ENCODE assay signal across 25 mouse cellular contexts in the genomic region with DNA sequence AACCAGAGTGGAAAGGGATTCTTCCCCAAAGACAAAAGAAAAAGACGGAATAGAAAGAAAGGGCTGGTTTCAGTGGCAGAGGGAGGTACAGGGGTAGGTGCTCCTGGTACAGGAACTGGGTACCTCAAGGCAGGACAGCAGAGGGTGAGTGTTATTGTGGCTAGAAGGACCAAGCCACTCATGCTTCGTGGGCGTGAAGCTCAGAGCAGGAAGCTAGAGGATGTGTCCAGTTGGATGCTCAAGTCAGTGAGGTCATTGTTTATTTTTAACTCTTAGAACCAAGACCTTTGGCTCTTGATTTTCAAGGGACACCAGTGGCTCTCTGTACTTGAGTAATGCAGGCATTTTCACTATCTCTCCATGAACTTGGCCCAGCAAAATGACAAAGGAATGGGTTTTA. TPM values are rescaled to one million over a fixed set of nuclear protein-coding genes. Genes with fewer than 3 reads are reported as not detected.
DNase-seq lines count a peak whose midpoint lies in the region; ATAC-seq and TF ChIP-seq lines count a peak whose summit lies in the region.
"Had no signal": no experiment of that assay in that cellular context is flagged by ENCODE, and none has a peak within 500 bp of the region (broad histone marks: within the 10 kb centered on the region; RNA-seq: fewer than 3 reads in every experiment).

No protein-coding gene starts in this region.

- TF ChIP-seq POLR2A in liver, adult 2 months (IDR thresholded peaks at IDR 0.05; ENCODE audit: extremely low read depth, insufficient read depth, low read length), result no peak

- no peak overlapping the region for H3K4me3 ChIP-seq in liver, adult 2 months (ENCODE audit: insufficient read depth, low read depth, low read length)
- H3K4me3 ChIP-seq in liver, embryonic 11.5 days (ENCODE audit: low read depth, low read length), result no peak overlapping the region
- no peak overlapping the region for H3K4me3 ChIP-seq in neural tube, embryonic 15.5 days (replicated peaks)
- H3K4me3 ChIP-seq: erythroblast, embryonic 14.5 days; heart, adult 2 months; heart, embryonic 13.5 days; hindbrain, embryonic 10.5 days; hindbrain, embryonic 15.5 days; kidney, embryonic 15.5 days; liver, embryonic 15.5 days had no signal

- no peak overlapping the region for H3K4me2 ChIP-seq in liver, embryonic 11.5 days
- H3K4me2 ChIP-seq in neural tube, embryonic 15.5 days, result no peak overlapping the region
- H3K4me2 ChIP-seq: heart, embryonic 13.5 days; hindbrain, embryonic 15.5 days; kidney, embryonic 15.5 days; liver, embryonic 15.5 days had no signal

- no peak overlapping the region for H3K27ac ChIP-seq in liver, adult 2 months (replicated peaks; ENCODE audit: insufficient read depth, low read depth, low read length)
- no peak overlapping the region for H3K27ac ChIP-seq in liver, embryonic 11.5 days (ENCODE audit: low read depth, low read length)
- H3K27ac ChIP-seq in neural tube, embryonic 15.5 days (replicated peaks), result no peak overlapping the region
- H3K27ac ChIP-seq: heart, adult 2 months; heart, embryonic 13.5 days; hindbrain, embryonic 10.5 days; hindbrain, embryonic 15.5 days; kidney, embryonic 15.5 days; liver, embryonic 15.5 days had no signal

- DNase-seq in liver, adult 2 months (ENCODE audit: extremely low read depth, low read depth, low spot score), result peak; percentile 6
- no peak for DNase-seq in liver, embryonic 11.5 days (ENCODE audit: low spot score)
- DNase-seq in 3134 (ENCODE audit: extremely low read depth, insufficient read length, low spot score), result peak; percentile 37
- peak; percentile 17 for DNase-seq in adipocyte (ENCODE audit: low spot score)
- no peak for DNase-seq in spleen, adult 18-20 months
- no peak for DNase-seq in frontal cortex, adult 2 months (ENCODE audit: extremely low spot score in 1 of 2, low spot score in 1 of 2)

- H3K4me1 ChIP-seq in liver, adult 2 months (ENCODE audit: control insufficient read depth, insufficient read depth, low read length), result no peaks in the 10 kb centered on the region
- H3K4me1 ChIP-seq in liver, embryonic 11.5 days (replicated peaks; ENCODE audit: control insufficient read depth, insufficient read depth, low read length), result no peaks in the 10 kb centered on the region
- H3K4me1 ChIP-seq in neural tube, embryonic 15.5 days, result no peaks in the 10 kb centered on the region
- H3K4me1 ChIP-seq: hindbrain, embryonic 10.5 days; hindbrain, embryonic 15.5 days; kidney, embryonic 15.5 days; liver, embryonic 15.5 days had no signal

- no peak overlapping the region for H3K9ac ChIP-seq in liver, adult 2 months (ENCODE audit: low read depth, low read length)
- H3K9ac ChIP-seq in liver, embryonic 11.5 days (ENCODE audit: low read depth, low read length), result no peak overlapping the region
- no peak overlapping the region for H3K9ac ChIP-seq in neural tube, embryonic 15.5 days (replicated peaks)
- H3K9ac ChIP-seq: heart, embryonic 13.5 days; hindbrain, embryonic 15.5 days; kidney, embryonic 15.5 days; liver, embryonic 15.5 days had no signal

- no peaks in the 10 kb centered on the region for H3K36me3 ChIP-seq in liver, adult 2 months (ENCODE audit: control insufficient read depth, insufficient read depth, low read length)
- no peaks in the 10 kb centered on the region for H3K36me3 ChIP-seq in liver, embryonic 11.5 days (ENCODE audit: control insufficient read depth, insufficient read depth, low read length)
- H3K36me3 ChIP-seq in neural tube, embryonic 15.5 days, result no peaks in the 10 kb centered on the region
- H3K36me3 ChIP-seq: G1E; heart, embryonic 13.5 days; hindbrain, embryonic 10.5 days; hindbrain, embryonic 15.5 days; kidney, embryonic 15.5 days; liver, embryonic 15.5 days had no signal

- no peak for ATAC-seq in liver, embryonic 11.5 days (replicated peaks; ENCODE audit: low FRiP score)
- peak; percentile 47; the same call in 1 of the 2 replicates for ATAC-seq in monocyte, adult 5-6 weeks (replicated peaks; ENCODE audit: insufficient number of reproducible peaks, low FRiP score, low TSS enrichment, poor library complexity, severe bottlenecking)
- no peak for ATAC-seq in neural tube, embryonic 15.5 days (ENCODE audit: low FRiP score)
- ATAC-seq: forebrain, embryonic 16.5 days had no signal

- H3K9me3 ChIP-seq in liver, embryonic 11.5 days (ENCODE audit: control insufficient read depth, low read length), result no peaks in the 10 kb centered on the region
- H3K9me3 ChIP-seq in neural tube, embryonic 15.5 days (replicated peaks), result no peaks in the 10 kb centered on the region
- H3K9me3 ChIP-seq: G1E; heart, embryonic 13.5 days; hindbrain, embryonic 10.5 days; hindbrain, embryonic 15.5 days; kidney, embryonic 15.5 days; liver, embryonic 15.5 days had no signal

- H3K79me2 ChIP-seq in liver, adult 2 months (ENCODE audit: control insufficient read depth, insufficient read depth, low read length), result no peaks in the 10 kb centered on the region

- WGBS in liver, adult 2 months, result 72% methylated on average over 3 of the region's 3 CpGs
- 62% methylated on average over 3 of the region's 3 CpGs for WGBS in liver, embryonic 11.5 days
- WGBS in neural tube, embryonic 15.5 days, result 86% methylated on average over 3 of the region's 3 CpGs

- no peak for TF ChIP-seq CTCF in liver, adult 2 months (IDR thresholded peaks at IDR 0.05; ENCODE audit: low read depth, low read length)

- no peaks in the 10 kb centered on the region for H3K27me3 ChIP-seq in liver, adult 2 months (ENCODE audit: control insufficient read depth, insufficient read depth, low read length)
- H3K27me3 ChIP-seq in liver, embryonic 11.5 days (replicated peaks; ENCODE audit: control insufficient read depth, insufficient read depth, low read length), result no peaks in the 10 kb centered on the region
- H3K27me3 ChIP-seq in neural tube, embryonic 15.5 days (replicated peaks), result no peaks in the 10 kb centered on the region
- H3K27me3 ChIP-seq: heart, embryonic 13.5 days; hindbrain, embryonic 15.5 days; kidney, embryonic 15.5 days; liver, embryonic 15.5 days had no signal

RNA-seq across cellular contexts. Expression of gene Cd6, which starts 2.2 kb away (rescaled TPM):
- total RNA-seq in liver, adult 2 months (2014; rRNA removed), result 0.18 and 0.20 TPM in 2 replicates
- polyA plus RNA-seq in liver, adult 2 months (2012; rRNA removed), result 0.36 and 0.44 TPM in 2 replicates
- polyA plus RNA-seq in liver, embryonic 11.5 days (2014; fragmentation: Nextera tagmentation; extraction: Ambion mirVana), result not detected in 2 replicates
- 1.8 to 3.3 TPM (median 2.2 TPM) in 3 replicates for total RNA-seq in monocyte, adult 5-6 weeks (2017)
- polyA plus RNA-seq in neural tube, embryonic 15.5 days (2015; fragmentation: Nextera tagmentation; extraction: Ambion mirVana), result 0.74 TPM in 1 of 2 replicates, not detected in the other
- 1.5 and 3.8 TPM in 2 replicates for polyA plus RNA-seq in frontal cortex, adult 2 months (2012; rRNA removed)
- total RNA-seq: adrenal gland, postnatal 25 days; gastrocnemius, adult 8-10 months; left cerebral cortex, postnatal 4 days had no signal
- polyA plus RNA-seq: brain, embryonic 14.5 days; embryonic facial prominence, embryonic 14.5 days; erythroblast, embryonic 14.5 days; forebrain, embryonic 11.5 days; forebrain, embryonic 16.5 days; G1E; hindbrain, embryonic 10.5 days; liver, embryonic 15.5 days; midbrain, embryonic 14.5 days; neural tube, embryonic 11.5 days had no signal

RNA-seq across cellular contexts. Expression of gene Slc15a3, which starts 7.5 kb away (rescaled TPM):
- total RNA-seq in liver, adult 2 months (2014; rRNA removed), result 3.3 and 5.6 TPM in 2 replicates
- 6.2 and 10.6 TPM in 2 replicates for polyA plus RNA-seq in liver, adult 2 months (2012; rRNA removed)
- polyA plus RNA-seq in liver, embryonic 11.5 days (2014; fragmentation: Nextera tagmentation; extraction: Ambion mirVana), result 1.1 and 1.2 TPM in 2 replicates
- 23.9 to 28.8 TPM (median 26.8 TPM) in 3 replicates for total RNA-seq in monocyte, adult 5-6 weeks (2017)
- polyA plus RNA-seq in neural tube, embryonic 15.5 days (2015; fragmentation: Nextera tagmentation; extraction: Ambion mirVana), result 0.27 and 0.55 TPM in 2 replicates
- polyA plus RNA-seq in frontal cortex, adult 2 months (2012; rRNA removed), result 1.7 and 2.2 TPM in 2 replicates

RNA-seq across cellular contexts. Expression of gene Tmem132a, which starts 37.7 kb away (rescaled TPM):
- total RNA-seq in liver, adult 2 months (2014; rRNA removed), result 0.18 and 0.40 TPM in 2 replicates
- polyA plus RNA-seq in liver, adult 2 months (2012; rRNA removed), result 0.75 and 0.90 TPM in 2 replicates
- polyA plus RNA-seq in liver, embryonic 11.5 days (2014; fragmentation: Nextera tagmentation; extraction: Ambion mirVana), result 27.2 and 27.7 TPM in 2 replicates
- 0.58 TPM in 1 of 3 replicates, not detected in the others for total RNA-seq in monocyte, adult 5-6 weeks (2017)
- polyA plus RNA-seq in neural tube, embryonic 15.5 days (2015; fragmentation: Nextera tagmentation; extraction: Ambion mirVana), result 141 and 167 TPM in 2 replicates
- polyA plus RNA-seq in frontal cortex, adult 2 months (2012; rRNA removed), result 132 and 133 TPM in 2 replicates

RNA-seq across cellular contexts. Expression of gene Tmem109, which starts 49.8 kb away (rescaled TPM):
- 7.1 and 8.9 TPM in 2 replicates for total RNA-seq in liver, adult 2 months (2014; rRNA removed)
- polyA plus RNA-seq in liver, adult 2 months (2012; rRNA removed), result 32.2 and 35.2 TPM in 2 replicates
- polyA plus RNA-seq in liver, embryonic 11.5 days (2014; fragmentation: Nextera tagmentation; extraction: Ambion mirVana), result 42.7 and 45.4 TPM in 2 replicates
- 32.4 to 64.6 TPM (median 53.0 TPM) in 3 replicates for total RNA-seq in monocyte, adult 5-6 weeks (2017)
- 44.5 and 53.6 TPM in 2 replicates for polyA plus RNA-seq in neural tube, embryonic 15.5 days (2015; fragmentation: Nextera tagmentation; extraction: Ambion mirVana)
- 49.2 and 50.2 TPM in 2 replicates for polyA plus RNA-seq in frontal cortex, adult 2 months (2012; rRNA removed)

Comparison
In these comparisons a context has a peak if more than half of its experiments do, and no peak if none do; other contexts are left out.
1. DNase-seq: peak in liver, adult 2 months (single experiment), 3134 (single experiment) and adipocyte (single experiment); none in liver, embryonic 11.5 days (single experiment), spleen, adult 18-20 months (0 of 2) and frontal cortex, adult 2 months (0 of 2).
2. RNA of gene Tmem132a, which starts 37.7 kb away (polyA plus RNA-seq): 141 to 167 TPM in neural tube, embryonic 15.5 days, 132 to 133 TPM in frontal cortex, adult 2 months and 27.2 to 27.7 TPM in liver, embryonic 11.5 days; 0.75 to 0.90 TPM in liver, adult 2 months; every median in the first group is over 10 times any median in the second.